Mouse (Mus musculus) C2C12 (cell line): ENCODE measurements at regions not wholly inside any gene's neighbourhood (a gene's known extent, or its start where the extent isn't known, plus 50 kb on each side); places are given as distances from the start of the nearest gene placed in this dataset.

Experiments
- H3K27me3 ChIP-seq: one replicate; pipeline ENCODE4 v1.6.1; 2011; ENCODE audit not compliant: control insufficient read depth, insufficient read depth, insufficient read length
- H3K36me3 ChIP-seq: one replicate; pipeline ENCODE4 v1.6.1; 2011; ENCODE audit not compliant: control insufficient read depth, insufficient read depth
- H3K4me3 ChIP-seq: one replicate; pipeline ENCODE4 v1.5.1; 2011; ENCODE audit warnings: mild to moderate bottlenecking, control low read depth; ENCODE audit not compliant: poor library complexity, insufficient read depth, severe bottlenecking
- H3K79me2 ChIP-seq: one replicate; pipeline ENCODE4 v1.6.1; 2011; ENCODE audit not compliant: control insufficient read depth, insufficient read depth
- H3K79me3 ChIP-seq: one replicate; pipeline ENCODE4 v1.6.1; 2011; ENCODE audit warnings: low read depth, control low read depth
- H3ac ChIP-seq: one replicate; pipeline ENCODE3; 2011; ENCODE audit warnings: low read depth; ENCODE audit not compliant: control insufficient read depth, insufficient read length
- CEBPB ChIP-seq: IDR thresholded peaks from one replicate; pipeline ENCODE4 v1.6.1; 2011; ENCODE audit warnings: low read depth, mild to moderate bottlenecking, control low read depth, moderate library complexity
- CTCF ChIP-seq: IDR thresholded peaks from one replicate; pipeline ENCODE4 v1.5.1; 2011; ENCODE audit not compliant: control insufficient read depth, insufficient read depth, insufficient read length
- FOSL1 ChIP-seq: IDR thresholded peaks from one replicate; pipeline ENCODE4 v1.8.0; 2011; ENCODE audit warnings: mild to moderate bottlenecking, low read length; ENCODE audit not compliant: poor library complexity, insufficient read depth, severe bottlenecking
- MAX ChIP-seq: IDR thresholded peaks from one replicate; pipeline ENCODE4 v1.6.1; 2011; ENCODE audit warnings: mild to moderate bottlenecking, control low read depth
- MYOD1 ChIP-seq: IDR thresholded peaks from one replicate; pipeline ENCODE4 v1.6.1; 2011; ENCODE audit warnings: low read depth; ENCODE audit not compliant: control insufficient read depth, insufficient read length
- MYOG ChIP-seq: IDR thresholded peaks from one replicate; pipeline ENCODE4 v1.6.1; 2011; ENCODE audit not compliant: control insufficient read depth, insufficient read length; ENCODE audit errors: extremely low read depth
- USF1 ChIP-seq: IDR thresholded peaks from one replicate; pipeline ENCODE4 v1.6.1; 2011; ENCODE audit warnings: low read depth, mild to moderate bottlenecking, control low read depth, moderate library complexity

- Histone ChIP-seq H3K79me3 (no peaks in the 10 kb centered on the region), H3ac (no peak overlapping the region), H3K27me3 (no peaks in the 10 kb centered on the region), H3K36me3 (no peaks in the 10 kb centered on the region), H3K4me3 (no peak overlapping the region), H3K79me2 (no peaks in the 10 kb centered on the region)
- TF ChIP-seq CEBPB (no peak), MYOG (no peak), MYOD1 (no peak), CTCF (no peak), USF1 (no peak), FOSL1 (no peak)
These were observed 115.5 kb upstream of the Nlrp1b start for GRCm38 (mm10) chr11:71346024-71346423.

- H3K36me3 ChIP-seq: no peaks in the 10 kb centered on the region
- no peaks in the 10 kb centered on the region for H3K79me2 ChIP-seq
- H3K27me3 ChIP-seq: no peaks in the 10 kb centered on the region
- H3ac ChIP-seq: no peak overlapping the region
- no peak overlapping the region for H3K4me3 ChIP-seq
- H3K79me3 ChIP-seq: no peaks in the 10 kb centered on the region
- TF ChIP-seq USF1 (no peak), CEBPB (no peak), MYOD1 (no peak), MAX (no peak)
These were observed 126.6 kb upstream of the Nlrp1b start for GRCm38 (mm10) chr11:71357089-71357488.

- no peak overlapping the region for H3ac ChIP-seq
- no peaks in the 10 kb centered on the region for H3K79me2 ChIP-seq
- no peaks in the 10 kb centered on the region for H3K79me3 ChIP-seq
- H3K4me3 ChIP-seq: no peak overlapping the region
- no peaks in the 10 kb centered on the region for H3K27me3 ChIP-seq
- TF ChIP-seq USF1 (no peak), CTCF (no peak), CEBPB (no peak), MYOG (no peak), MYOD1 (no peak), MAX (no peak), FOSL1 (no peak)
- no peaks in the 10 kb centered on the region for H3K36me3 ChIP-seq
These were observed 130.3 kb upstream of the Nlrp1b start for GRCm38 (mm10) chr11:71360856-71361255.

- no peak for TF ChIP-seq MYOG
- no peak for TF ChIP-seq MYOD1
- no peak for TF ChIP-seq MAX
- no peak for TF ChIP-seq CTCF
- no peak for TF ChIP-seq USF1
- no peak for TF ChIP-seq FOSL1
- no peak for TF ChIP-seq CEBPB
- Histone ChIP-seq H3K36me3 (no peaks in the 10 kb centered on the region), H3K79me2 (no peaks in the 10 kb centered on the region), H3ac (no peak overlapping the region), H3K4me3 (no peak overlapping the region), H3K27me3 (no peaks in the 10 kb centered on the region), H3K79me3 (no peaks in the 10 kb centered on the region)
These were observed 141.3 kb upstream of the Nlrp1b start for GRCm38 (mm10) chr11:71371871-71372270.

GRCm38 (mm10) chr11:71375132-71375531 is 144.6 kb upstream of the Nlrp1b start:
- H3K79me3 ChIP-seq: no peaks in the 10 kb centered on the region
- H3ac ChIP-seq: no peak overlapping the region
- no peaks in the 10 kb centered on the region for H3K36me3 ChIP-seq
- H3K79me2 ChIP-seq: no peaks in the 10 kb centered on the region
- no peak overlapping the region for H3K4me3 ChIP-seq
- TF ChIP-seq FOSL1 (no peak), MAX (no peak), USF1 (no peak), CTCF (no peak), CEBPB (no peak), MYOD1 (no peak), MYOG (no peak)
- no peaks in the 10 kb centered on the region for H3K27me3 ChIP-seq

GRCm38 (mm10) chr11:71388411-71388810 is 157.9 kb upstream of the Nlrp1b start:
- TF ChIP-seq CTCF (no peak), USF1 (no peak), MAX (no peak), FOSL1 (no peak), CEBPB (no peak)
- H3ac ChIP-seq: no peak overlapping the region
- no peaks in the 10 kb centered on the region for H3K79me3 ChIP-seq
- H3K79me2 ChIP-seq: no peaks in the 10 kb centered on the region
- H3K36me3 ChIP-seq: no peaks in the 10 kb centered on the region
- H3K4me3 ChIP-seq: no peak overlapping the region
- no peaks in the 10 kb centered on the region for H3K27me3 ChIP-seq
